Mouse (Mus musculus): ENCODE measurements around the gene Glipr1l3. TPM values are rescaled to one million over a fixed set of nuclear protein-coding genes. Genes with fewer than 3 reads are reported as not detected.
"Not testable (repeated sequence)": the region's sequence is repeated elsewhere in the genome, so short reads cannot be mapped to it uniquely, and the experiment has no call there.

Gene Glipr1l3
- not detected for total RNA-seq (2021)

DNA sequence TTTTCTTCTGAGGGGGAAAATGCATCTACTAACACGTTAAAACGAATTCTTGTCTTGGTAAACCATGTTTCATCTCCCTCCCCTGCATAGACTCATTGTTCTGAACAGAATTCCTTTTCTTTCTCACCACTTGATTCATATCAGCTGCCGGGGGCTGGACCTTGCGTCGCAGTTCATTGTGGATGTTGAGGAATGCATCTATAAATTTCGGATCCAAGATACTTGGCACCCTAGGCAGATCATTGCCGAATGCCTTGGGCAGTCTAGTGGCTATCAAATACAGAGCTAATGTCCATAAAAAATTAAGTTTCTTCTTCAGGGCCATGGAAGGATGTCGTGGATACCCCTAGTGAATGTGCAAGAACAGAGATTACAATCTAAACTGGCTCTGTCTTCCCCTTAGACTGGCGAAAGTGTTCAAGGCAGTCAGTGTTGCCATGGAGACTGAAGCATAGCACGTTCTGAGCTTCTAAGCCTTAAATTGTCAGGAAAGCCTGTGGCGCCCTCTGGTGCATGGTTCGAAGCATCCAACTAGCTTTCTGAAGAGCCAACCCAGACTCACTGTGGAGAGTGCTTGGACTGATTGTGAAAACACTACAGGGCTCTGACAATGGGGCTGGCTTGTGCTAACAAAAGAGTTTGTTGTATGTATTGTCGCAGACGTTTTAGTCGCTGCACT lies at the start of gene Glipr1l3:
Gene Glipr1l3 (minus strand): TSS at position 446 of the 679 bp plus-strand sequence.
- intact Hi-C loops (cut with DNase I): loop anchor here (5.0 kb wide), 1 partner anchor 98 kb away; the partner anchor contains the start of gene Glipr1l1
- peak; percentile 8 to 47 for DNase-seq

DNA sequence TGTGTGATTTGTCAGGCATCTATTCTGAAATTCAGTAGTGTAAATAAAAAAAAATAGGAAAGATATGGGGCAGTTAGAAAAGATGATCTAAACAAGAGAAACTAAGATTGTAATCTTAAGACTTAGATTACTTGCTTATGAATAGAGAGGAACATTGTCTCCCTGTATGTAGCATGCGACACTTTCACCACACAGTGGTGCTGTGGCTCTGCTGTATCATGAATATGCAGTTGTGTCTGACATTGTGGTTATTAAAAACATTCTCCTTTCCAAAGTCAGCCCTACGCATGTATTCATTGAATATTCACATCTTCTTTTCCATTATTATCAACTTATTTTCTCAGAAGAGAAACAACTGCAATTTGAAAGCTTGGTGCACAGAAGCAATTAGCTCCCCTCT lies 43.3 kb upstream of the Glipr1l3 start:
- no peak for DNase-seq
- intact Hi-C loops (cut with DNase I): loop anchor here (5.0 kb wide), 1 partner anchor 181 kb away; no protein-coding TSS in a partner anchor

DNA sequence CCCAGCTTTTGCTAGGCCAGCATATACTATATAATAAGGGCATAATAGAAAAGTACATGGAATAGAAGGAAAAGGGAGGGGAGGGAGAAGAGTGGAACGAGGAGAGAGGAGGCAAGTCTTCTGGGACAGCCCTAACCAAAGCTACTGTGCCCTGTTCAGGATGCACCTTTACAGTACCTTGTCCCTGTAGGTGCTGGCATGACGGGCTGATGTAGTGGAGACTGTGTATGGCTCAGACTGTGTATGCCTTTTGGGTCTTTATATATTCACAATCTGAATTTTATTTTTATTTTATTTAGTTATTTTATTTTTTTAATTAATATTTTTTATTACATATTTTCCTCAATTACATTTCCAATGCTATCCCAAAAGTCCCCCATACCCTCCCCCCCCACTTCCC lies 33.8 kb upstream of the Glipr1l3 start:
- intact Hi-C loops (cut with DNase I); DNase-seq: not testable (repeated sequence)

DNA sequence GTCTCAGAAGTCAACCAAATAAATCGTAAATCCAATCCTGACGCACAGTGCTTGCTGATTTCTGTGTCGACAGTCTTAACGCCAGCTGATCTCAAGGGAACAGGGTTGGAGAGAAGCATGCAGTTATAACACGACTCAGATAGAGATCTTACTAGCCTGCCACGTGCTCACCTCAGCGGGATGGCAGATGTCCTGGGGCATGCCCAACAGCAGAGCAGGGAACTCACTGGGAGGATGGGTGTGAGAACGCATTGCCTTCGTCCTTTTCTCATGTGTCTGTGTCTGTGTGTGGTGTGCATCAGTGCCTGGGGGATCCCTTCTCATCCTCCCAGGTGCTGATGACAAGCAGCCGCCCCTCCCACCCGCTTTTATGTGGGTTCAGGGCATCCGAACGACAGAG lies 16.9 kb upstream of the Glipr1l3 start:
- DNase-seq; intact Hi-C loops (cut with DNase I): not testable (repeated sequence)

- no peak for DNase-seq
- intact Hi-C loops (cut with DNase I): loop anchor here (5.0 kb wide), 1 partner anchor 101 kb away; the partner anchor contains the start of gene Glipr1l1
Observed at GRCm38 (mm10) chr10:112163168-112163766, 3.1 kb upstream of the Glipr1l3 start, which contains the start of gene Caps2. Gene Caps2 (plus strand): TSS chr10:112163621.

- DNase-seq: no peak
- intact Hi-C loops (cut with DNase I): no loop called here
Observed at GRCm38 (mm10) chr10:112139834-112140233, 20.3 kb downstream of the Glipr1l3 start.

DNA sequence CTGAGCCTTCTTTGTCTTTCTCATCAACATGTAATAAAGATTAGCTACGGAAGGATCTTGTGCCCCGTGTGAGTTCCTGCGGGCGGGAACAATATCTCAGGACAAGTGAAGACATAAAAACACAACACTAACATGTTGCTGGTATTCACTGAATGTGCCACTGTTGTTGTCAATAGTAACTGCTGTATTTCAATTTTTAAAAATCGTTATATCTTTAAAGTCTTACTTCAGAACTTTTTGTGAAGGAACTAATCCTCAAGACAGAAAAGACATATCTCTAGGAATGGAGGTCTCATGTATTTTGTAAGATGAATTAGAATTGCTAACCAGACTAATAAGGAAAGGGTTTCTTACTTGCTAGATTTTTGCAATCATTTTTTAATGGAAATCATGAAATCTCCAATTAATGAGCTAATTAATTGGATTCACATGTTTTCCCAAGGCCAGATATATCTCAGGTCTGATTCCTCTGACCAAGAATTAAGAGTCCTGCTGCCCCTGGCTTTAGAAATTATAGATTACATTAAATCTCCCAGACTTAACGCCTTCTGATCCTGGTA lies 21.2 kb downstream of the Glipr1l3 start:
- no peak for DNase-seq
- intact Hi-C loops (cut with DNase I): no loop called here

GRCm38 (mm10) chr10:112138050-112138870 lies 21.9 kb downstream of the Glipr1l3 start:
- intact Hi-C loops (cut with DNase I): no loop called here
- DNase-seq: no peak

DNA sequence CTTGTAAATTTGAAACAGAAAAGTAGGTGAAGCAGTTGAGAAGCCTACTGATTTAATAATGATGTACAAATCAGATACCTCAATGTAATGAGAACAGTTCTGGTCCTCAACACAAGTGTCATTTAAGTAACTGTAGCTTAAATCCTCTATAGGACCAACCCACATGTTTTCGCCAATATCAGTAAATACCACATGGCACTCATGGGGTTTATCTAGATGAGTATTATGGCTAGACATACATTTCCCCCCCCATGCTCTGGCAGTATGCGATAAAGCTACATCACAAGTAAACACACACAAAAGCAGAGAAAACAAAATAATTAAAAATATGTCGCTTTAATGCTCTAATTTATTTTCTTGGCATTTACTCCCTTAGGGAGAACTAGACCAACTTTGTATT lies 27.9 kb downstream of the Glipr1l3 start:
- no peak for DNase-seq
- intact Hi-C loops (cut with DNase I): no loop called here

GRCm38 (mm10) chr10:112127682-112128230 lies 32.4 kb downstream of the Glipr1l3 start:
- DNase-seq; intact Hi-C loops (cut with DNase I): not testable (repeated sequence)

GRCm38 (mm10) chr10:112125090-112125489 lies 35.0 kb downstream of the Glipr1l3 start:
- intact Hi-C loops (cut with DNase I); DNase-seq: not testable (repeated sequence)

DNA sequence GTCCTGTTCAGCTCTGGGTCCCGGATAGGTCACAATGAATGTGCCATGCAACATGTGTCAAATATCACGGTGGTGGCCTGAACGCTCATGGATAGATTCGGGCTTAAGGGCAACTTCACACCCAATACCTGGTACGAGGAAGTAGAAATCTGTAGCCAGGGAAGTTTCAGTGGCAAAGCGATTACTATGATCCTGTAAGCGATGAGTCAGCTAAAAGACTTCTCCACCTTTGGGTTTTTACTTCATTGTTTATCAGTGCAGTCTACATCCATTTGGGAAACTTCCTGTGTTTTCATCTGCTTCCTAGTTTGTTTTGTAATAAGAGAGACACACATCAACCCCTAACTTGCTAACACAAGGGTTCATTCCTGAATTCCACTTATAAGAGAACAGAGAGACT lies 49.7 kb downstream of the Glipr1l3 start:
- intact Hi-C loops (cut with DNase I): no loop called here
- DNase-seq: no peak

- peak; percentile 44 to 69 for DNase-seq
- intact Hi-C loops (cut with DNase I): loop anchor here (2.0 kb wide), 1 partner anchor 45 kb away; the partner anchor contains the start of gene Glipr1l1
Observed at GRCm38 (mm10) chr10:112105785-112106184, 54.3 kb downstream of the Glipr1l3 start.

Other genes starting within 250 kb of the Glipr1l3 start
- 10 to 100 TPM; 25.6 to 26.2 TPM for gene Krr1, start 187.7 kb downstream of the Glipr1l3 start, total RNA-seq (2021)
- 1 to 10 TPM; 1.2 to 1.8 TPM for gene Glipr1, start 157.7 kb downstream of the Glipr1l3 start, total RNA-seq (2021)
- not detected for gene Glipr1l1, start 100.1 kb downstream of the Glipr1l3 start, total RNA-seq (2021)
- not detected for gene Glipr1l2, start 77.0 kb downstream of the Glipr1l3 start, total RNA-seq (2021)
- not detected for gene Caps2, start 3.3 kb upstream of the Glipr1l3 start, total RNA-seq (2021)
- gene Kcnc2, start 110.8 kb upstream of the Glipr1l3 start, total RNA-seq (2021): under 1 TPM; 0.22 to 0.53 TPM

Data from heart, postnatal 36 days (tissue).